Mouse (Mus musculus) limb, embryonic 14.5 days (tissue): ENCODE measurements around the gene Rab3il1. TPM values are rescaled to one million over a fixed set of nuclear protein-coding genes. Genes with fewer than 3 reads are reported as not detected.

Experiments
- ATAC-seq: fragments of 200-750 bp; cut with Nextera tagmentation; 2 replicates; pipeline ENCODE4 v1.8.0; 2017; ENCODE audit warnings: low read depth, moderate number of reproducible peaks, moderate TSS enrichment; ENCODE audit not compliant: low FRiP score
- DNase-seq: peaks from one replicate; pipeline ENCODE4 v3.0.0-alpha.2; 2015; ENCODE audit warnings: low spot score
- H3K27ac ChIP-seq: fragments of 300-500 bp; sonication (generic); replicated peaks from 2 replicates; pipeline ENCODE4 v1.5.1; 2014; ENCODE audit warnings: low read depth, mild to moderate bottlenecking, low read length, moderate library complexity, mixed read lengths
- H3K27me3 ChIP-seq: fragments of 300-500 bp; sonication (generic); 2 replicates; pipeline ENCODE4 v1.6.1; 2014; ENCODE audit warnings: low read length, mixed read lengths; ENCODE audit not compliant: control insufficient read depth, insufficient read depth
- H3K36me3 ChIP-seq: fragments of 300-500 bp; sonication (generic); 2 replicates; pipeline ENCODE4 v1.6.1; 2014; ENCODE audit warnings: mild to moderate bottlenecking, low read length, moderate library complexity, mixed read lengths; ENCODE audit not compliant: control insufficient read depth, insufficient read depth
- H3K4me1 ChIP-seq: fragments of 300-500 bp; sonication (generic); 2 replicates; pipeline ENCODE4 v1.6.1; 2014; ENCODE audit warnings: antibody characterized with exemption, low read length, mixed read lengths; ENCODE audit not compliant: control insufficient read depth, insufficient read depth
- H3K4me2 ChIP-seq: fragments of 300-500 bp; sonication (generic); replicated peaks from 2 replicates; pipeline ENCODE4 v1.6.1; 2014; ENCODE audit warnings: low read depth, mild to moderate bottlenecking, low read length, moderate library complexity; ENCODE audit not compliant: severe bottlenecking
- H3K4me3 ChIP-seq: fragments of 300-500 bp; sonication (generic); replicated peaks from 2 replicates; pipeline ENCODE4 v1.5.1; 2014; ENCODE audit warnings: low read length
- H3K9ac ChIP-seq: fragments of 300-500 bp; sonication (generic); 2 replicates; pipeline ENCODE4 v1.6.1; 2014; ENCODE audit warnings: mild to moderate bottlenecking, low read depth, low read length, moderate library complexity; ENCODE audit not compliant: severe bottlenecking
- H3K9me3 ChIP-seq: fragments of 300-500 bp; sonication (generic); 2 replicates; pipeline ENCODE4 v1.6.1; 2016; ENCODE audit warnings: low read length; ENCODE audit not compliant: control insufficient read depth
- POLR2A ChIP-seq: fragments of 200-500 bp; IDR thresholded peaks from 2 replicates; pipeline ENCODE4 v1.8.0; 2012; ENCODE audit warnings: inconsistent platforms, mild to moderate bottlenecking, moderate library complexity, borderline replicate concordance; ENCODE audit not compliant: insufficient read depth, insufficient read length; ENCODE audit errors: extremely low read depth
- WGBS: fragments of 180-500 bp; shearing (Covaris S2); extraction: QIAGEN DNeasy Blood & Tissue Kit; methylation state at CpG from one replicate; pipeline ENCODE4 v1.1.7; 2014; 5-methylcytosine and 5-hydroxymethylcytosine counted together
- polyA plus RNA-seq, 2 experiments: library from polyadenylated mRNA; depleted of rRNA in 1 of 2; stranded (reverse) in 1 of 2; unstranded in 1 of 2; fragments of >200 nt; fragmentation: Nextera tagmentation in 1 of 2; extraction: Ambion mirVana in 1 of 2; gene quantifications; 2 replicates each; pipeline versions ENCODE4 v1.2.1 to v1.2.3; 2012 to 2014

Gene Rab3il1
- polyA plus RNA-seq, 2 experiments: 36.1 to 43.9 TPM

DNA sequence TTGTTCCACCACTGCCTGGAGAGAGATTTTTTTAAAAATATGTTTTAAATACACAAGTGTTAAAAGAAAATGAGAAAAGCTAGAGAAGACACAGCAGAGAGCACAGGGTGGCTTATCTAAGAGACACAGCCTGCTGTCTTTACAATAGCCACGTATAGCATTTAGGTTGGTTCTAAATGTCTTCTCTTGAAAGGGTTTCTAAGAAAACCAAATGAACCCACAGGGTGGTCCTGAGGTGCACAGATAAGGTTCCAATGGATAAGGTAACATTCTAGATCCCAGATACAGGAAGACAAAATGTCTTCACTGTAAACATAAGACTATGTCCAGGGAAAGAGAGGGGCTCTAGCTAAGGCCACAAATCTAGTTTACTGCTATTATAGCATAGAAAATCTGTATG lies 46.0 kb upstream of the Rab3il1 start:
- 78% methylated on average over 1 of the region's 1 CpGs for WGBS
- Histone ChIP-seq H3K9ac (peak overlapping the region; percentile 36; the same call in 1 of the 2 replicates), H3K27ac (peak overlapping the region; percentile 87), H3K4me2 (no peak overlapping the region), H3K27me3 (no peaks in the 10 kb centered on the region), H3K36me3 (no peaks in the 10 kb centered on the region), H3K9me3 (no peaks in the 10 kb centered on the region; the same call in 1 of the 2 replicates), H3K4me1 (peaks cover 16% of the 10 kb centered on the region), H3K4me3 (no peak overlapping the region)
- TF ChIP-seq POLR2A: no peak
- no peak for ATAC-seq
- DNase-seq: no peak

GRCm38 (mm10) chr19:9956624-9957388 lies 44.7 kb upstream of the Rab3il1 start:
- H3K4me2 ChIP-seq: no peak overlapping the region
- WGBS: 80% methylated on average over 4 of the region's 4 CpGs
- no peaks in the 10 kb centered on the region for H3K27me3 ChIP-seq
- H3K4me3 ChIP-seq: no peak overlapping the region
- no peaks in the 10 kb centered on the region; the same call in 1 of the 2 replicates for H3K9me3 ChIP-seq
- ATAC-seq (no peak), DNase-seq (no peak)
- no peaks in the 10 kb centered on the region for H3K36me3 ChIP-seq
- peaks cover 16% of the 10 kb centered on the region for H3K4me1 ChIP-seq
- no peak for TF ChIP-seq POLR2A
- H3K27ac ChIP-seq: no peak overlapping the region
- H3K9ac ChIP-seq: no peak overlapping the region

- Histone ChIP-seq H3K4me2 (no peak overlapping the region), H3K27ac (no peak overlapping the region), H3K4me3 (no peak overlapping the region), H3K36me3 (no peaks in the 10 kb centered on the region), H3K9ac (no peak overlapping the region), H3K27me3 (no peaks in the 10 kb centered on the region), H3K4me1 (peaks cover 16% of the 10 kb centered on the region), H3K9me3 (no peaks in the 10 kb centered on the region)
- WGBS: 83% methylated on average over 5 of the region's 5 CpGs
- no peak for DNase-seq
- ATAC-seq: no peak
- no peak for TF ChIP-seq POLR2A
These were observed 43.5 kb upstream of the Rab3il1 start for GRCm38 (mm10) chr19:9957965-9958364.

GRCm38 (mm10) chr19:9960769-9961168 lies 40.7 kb upstream of the Rab3il1 start:
- Histone ChIP-seq H3K4me2 (no peak overlapping the region), H3K27ac (no peak overlapping the region), H3K9me3 (no peaks in the 10 kb centered on the region), H3K9ac (no peak overlapping the region), H3K4me1 (no peaks in the 10 kb centered on the region), H3K4me3 (no peak overlapping the region), H3K36me3 (no peaks in the 10 kb centered on the region), H3K27me3 (no peaks in the 10 kb centered on the region)
- WGBS: 82% methylated on average over 5 of the region's 5 CpGs
- no peak for TF ChIP-seq POLR2A
- ATAC-seq (no peak), DNase-seq (no peak)

- no peaks in the 10 kb centered on the region for H3K4me1 ChIP-seq
- WGBS: 19% methylated on average over 7 of the region's 7 CpGs
- no peak overlapping the region for H3K4me2 ChIP-seq
- H3K36me3 ChIP-seq: no peaks in the 10 kb centered on the region
- no peak overlapping the region for H3K4me3 ChIP-seq
- ATAC-seq (no peak), DNase-seq (no peak)
- TF ChIP-seq POLR2A: no peak
- H3K27me3 ChIP-seq: no peaks in the 10 kb centered on the region
- H3K9me3 ChIP-seq: no peaks in the 10 kb centered on the region
- H3K9ac ChIP-seq: no peak overlapping the region
- H3K27ac ChIP-seq: no peak overlapping the region
These were observed 37.1 kb upstream of the Rab3il1 start for GRCm38 (mm10) chr19:9964205-9964916.
